Mouse (Mus musculus) intestine, postnatal 0 days (tissue): ENCODE results near the gene Fpr1. TPM values are rescaled to one million over a fixed set of nuclear protein-coding genes. Genes with fewer than 3 reads are reported as not detected.

Experiments
- ATAC-seq: fragments of 200-750 bp; cut with Nextera tagmentation; 2 replicates; pipeline ENCODE4 v1.8.0; 2017; ENCODE audit warnings: mild to moderate bottlenecking, moderate TSS enrichment, moderate library complexity
- H3K27ac ChIP-seq: fragments of 300-500 bp; sonication (generic); 2 replicates; pipeline ENCODE4 v1.5.1; 2014; ENCODE audit warnings: mild to moderate bottlenecking, low read depth, low read length, moderate library complexity
- H3K27me3 ChIP-seq: fragments of 300-500 bp; sonication (generic); replicated peaks from 2 replicates; pipeline ENCODE4 v1.6.1; 2014; ENCODE audit warnings: low read length, mixed read lengths; ENCODE audit not compliant: control insufficient read depth, insufficient read depth
- H3K36me3 ChIP-seq: fragments of 300-500 bp; sonication (generic); 2 replicates; pipeline ENCODE4 v1.6.1; 2014; ENCODE audit warnings: mild to moderate bottlenecking, moderate library complexity; ENCODE audit not compliant: control insufficient read depth, insufficient read depth
- H3K4me1 ChIP-seq: fragments of 300-500 bp; sonication (generic); replicated peaks from 2 replicates; pipeline ENCODE4 v1.6.1; 2014; ENCODE audit warnings: antibody characterized with exemption, low read length, mixed read lengths; ENCODE audit not compliant: control insufficient read depth, insufficient read depth
- H3K4me2 ChIP-seq: fragments of 300-500 bp; sonication (generic); replicated peaks from 2 replicates; pipeline ENCODE4 v1.6.1; 2014; ENCODE audit warnings: low read depth, mild to moderate bottlenecking, moderate library complexity
- H3K4me3 ChIP-seq: fragments of 300-500 bp; sonication (generic); 2 replicates; pipeline ENCODE4 v1.5.1; 2014; ENCODE audit warnings: low read depth, low read length
- H3K9ac ChIP-seq: fragments of 300-500 bp; sonication (generic); 2 replicates; pipeline ENCODE4 v1.6.1; 2014; ENCODE audit warnings: mild to moderate bottlenecking, low read depth, low read length
- H3K9me3 ChIP-seq: fragments of 300-500 bp; sonication (generic); 2 replicates; pipeline ENCODE4 v1.6.1; 2016; ENCODE audit warnings: mixed run types; ENCODE audit not compliant: control insufficient read depth
- CTCF ChIP-seq: sonication (generic); IDR thresholded peaks from 2 replicates; pipeline ENCODE4 v1.5.1; 2016; ENCODE audit warnings: low read depth, mild to moderate bottlenecking, control low read depth, antibody characterized with exemption, moderate library complexity
- WGBS: fragments of 180-500 bp; shearing (Covaris S2); extraction: QIAGEN DNeasy Blood & Tissue Kit; methylation state at CpG from one replicate; pipeline ENCODE4 v1.1.7; 2014; 5-methylcytosine and 5-hydroxymethylcytosine counted together
- polyA plus RNA-seq: library from polyadenylated mRNA; unstranded; fragments of >200 nt; fragmentation: Nextera tagmentation; extraction: Ambion mirVana; gene quantifications from 2 replicates; pipeline ENCODE4 v1.2.1, GENCODE M21; 2015

Gene Fpr1
- polyA plus RNA-seq, 1 experiment from 2014 or later, result 0.37 TPM

DNA sequence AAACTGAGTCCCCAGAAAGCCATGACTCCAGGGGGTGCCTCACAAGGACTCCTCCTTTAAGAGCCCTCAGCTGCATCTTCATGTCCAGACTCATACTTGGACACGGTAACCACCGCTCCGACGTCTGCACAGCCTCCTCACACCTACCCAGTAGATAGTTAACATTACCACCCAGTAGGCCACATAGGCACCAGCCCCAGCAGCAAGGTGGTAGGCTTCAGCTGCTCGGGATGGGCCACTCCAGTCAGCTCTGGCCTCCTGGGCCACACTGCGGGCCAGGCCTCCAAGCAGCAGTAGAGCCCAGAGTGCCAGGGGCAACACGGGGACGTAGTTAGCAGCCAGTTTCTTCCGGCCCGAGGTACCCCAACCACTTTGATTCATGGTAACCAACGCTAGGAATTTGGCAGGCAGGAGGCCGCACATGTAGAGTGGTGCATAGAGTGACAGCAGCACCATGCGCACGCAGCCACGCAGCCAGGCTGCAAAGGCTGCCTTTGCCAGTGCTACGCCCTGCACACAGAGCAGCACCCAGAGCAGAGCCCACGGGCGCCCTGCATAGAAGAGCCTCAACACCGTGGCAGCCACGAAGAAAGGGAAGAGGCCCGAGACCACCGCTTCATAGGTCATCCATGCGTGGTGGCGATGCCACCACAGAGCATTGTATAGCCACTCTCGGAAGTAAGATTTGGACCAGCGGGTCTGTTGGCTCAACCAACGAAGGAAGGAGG is 40.0 kb downstream of the Fpr1 start:
- WGBS, result 76% methylated on average over 27 of the region's 27 CpGs
- no peak overlapping the region for H3K4me3 ChIP-seq
- H3K4me1 ChIP-seq, result no peaks in the 10 kb centered on the region
- H3K36me3 ChIP-seq, result peaks cover 6% of the 10 kb centered on the region
- TF ChIP-seq CTCF, result no peak
- no peaks in the 10 kb centered on the region for H3K9me3 ChIP-seq
- no peak for ATAC-seq
- no peak overlapping the region for H3K9ac ChIP-seq
- H3K27ac ChIP-seq, result no peak overlapping the region
- H3K27me3 ChIP-seq, result no peaks in the 10 kb centered on the region
- no peak overlapping the region for H3K4me2 ChIP-seq

- WGBS, result 90% methylated on average over 7 of the region's 7 CpGs
- no peak for ATAC-seq
- Histone ChIP-seq H3K9ac (no peak overlapping the region), H3K27me3 (no peaks in the 10 kb centered on the region), H3K4me2 (no peak overlapping the region), H3K27ac (no peak overlapping the region), H3K36me3 (peaks cover 6% of the 10 kb centered on the region), H3K4me3 (no peak overlapping the region), H3K9me3 (no peaks in the 10 kb centered on the region), H3K4me1 (no peaks in the 10 kb centered on the region; the same call in 1 of the 2 replicates)
- no peak for TF ChIP-seq CTCF
These were observed 42.9 kb downstream of the Fpr1 start for GRCm38 (mm10) chr17:17840796-17841195.

- 93% methylated on average over 2 of the region's 2 CpGs for WGBS
- Histone ChIP-seq H3K27ac (no peak overlapping the region), H3K9me3 (no peaks in the 10 kb centered on the region), H3K9ac (no peak overlapping the region), H3K4me1 (no peaks in the 10 kb centered on the region; the same call in 1 of the 2 replicates), H3K4me3 (no peak overlapping the region), H3K27me3 (no peaks in the 10 kb centered on the region), H3K36me3 (peaks cover 6% of the 10 kb centered on the region), H3K4me2 (peak overlapping the region; percentile 71; the same call in 1 of the 2 replicates)
- no peak for TF ChIP-seq CTCF
- no peak for ATAC-seq
These were observed 44.5 kb downstream of the Fpr1 start for GRCm38 (mm10) chr17:17839276-17839675.

GRCm38 (mm10) chr17:17837919-17838701 is 45.6 kb downstream of the Fpr1 start:
- peaks cover 6% of the 10 kb centered on the region for H3K36me3 ChIP-seq
- peak overlapping the region; percentile 71 for H3K4me2 ChIP-seq
- under 1% methylated on average over 43 of the region's 43 CpGs for WGBS
- no peaks in the 10 kb centered on the region for H3K9me3 ChIP-seq
- peak; percentile 100 for ATAC-seq
- TF ChIP-seq CTCF, result peak; percentile 92
- peak overlapping the region; percentile 91 for H3K27ac ChIP-seq
- no peaks in the 10 kb centered on the region; the same call in 1 of the 2 replicates for H3K4me1 ChIP-seq
- H3K4me3 ChIP-seq, result peak overlapping the region; percentile 53
- peak overlapping the region; percentile 50 for H3K9ac ChIP-seq
- no peaks in the 10 kb centered on the region for H3K27me3 ChIP-seq

DNA sequence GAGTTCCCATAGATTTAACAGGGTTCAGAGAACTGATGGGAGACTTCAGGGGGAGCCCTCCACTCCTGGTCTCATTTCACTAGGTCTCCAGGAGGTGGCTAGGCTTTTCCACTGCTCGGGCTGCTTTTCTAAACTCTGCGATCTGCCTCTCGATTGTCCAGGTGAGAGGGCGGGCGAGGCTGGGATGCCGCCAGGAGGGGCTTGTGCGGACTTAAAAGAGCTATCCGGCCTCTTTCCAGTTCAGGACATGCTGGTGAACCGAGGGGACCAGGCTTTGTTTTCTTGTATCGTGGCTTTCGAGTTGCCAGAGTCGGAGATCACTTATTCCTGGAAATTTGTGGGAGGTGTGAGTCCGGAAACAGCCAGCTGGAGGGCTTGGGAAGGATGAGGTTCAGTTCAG is 46.3 kb downstream of the Fpr1 start:
- peak overlapping the region; percentile 91 for H3K27ac ChIP-seq
- peak overlapping the region; percentile 50 for H3K9ac ChIP-seq
- peak overlapping the region; percentile 53 for H3K4me3 ChIP-seq
- H3K4me1 ChIP-seq, result no peaks in the 10 kb centered on the region; the same call in 1 of the 2 replicates
- ATAC-seq, result no peak
- H3K4me2 ChIP-seq, result peak overlapping the region; percentile 71
- H3K36me3 ChIP-seq, result peaks cover 6% of the 10 kb centered on the region
- WGBS, result 9% methylated on average over 13 of the region's 13 CpGs
- H3K9me3 ChIP-seq, result no peaks in the 10 kb centered on the region
- no peaks in the 10 kb centered on the region for H3K27me3 ChIP-seq
- TF ChIP-seq CTCF, result no peak

DNA sequence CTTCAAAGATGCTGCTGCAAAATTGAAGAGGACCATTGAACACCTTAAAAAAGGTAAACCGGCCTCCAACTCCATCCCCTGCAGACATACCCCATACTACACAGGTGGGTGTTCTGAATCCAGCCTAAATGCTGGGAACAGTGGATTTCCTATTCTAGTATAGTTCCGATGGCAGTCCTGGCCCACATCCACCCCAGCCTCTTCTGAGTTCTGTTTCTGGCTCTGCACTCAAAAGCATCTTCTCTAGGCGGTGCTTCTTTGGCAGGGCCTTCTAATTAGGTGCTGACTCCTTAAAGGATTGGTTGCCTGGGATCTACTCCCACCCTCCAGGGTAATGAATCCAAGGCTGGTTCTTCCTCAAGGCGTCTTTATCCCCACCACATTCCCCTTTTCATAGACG is 47.6 kb downstream of the Fpr1 start:
- TF ChIP-seq CTCF, result no peak
- Histone ChIP-seq H3K36me3 (peaks cover 6% of the 10 kb centered on the region), H3K27me3 (no peaks in the 10 kb centered on the region), H3K27ac (no peak overlapping the region), H3K9me3 (no peaks in the 10 kb centered on the region), H3K4me1 (no peaks in the 10 kb centered on the region; the same call in 1 of the 2 replicates), H3K4me3 (no peak overlapping the region), H3K9ac (no peak overlapping the region), H3K4me2 (no peak overlapping the region)
- 76% methylated on average over 5 of the region's 5 CpGs for WGBS
- ATAC-seq, result no peak
